Mouse (Mus musculus): ENCODE results near the gene Mfsd2a. TPM values are rescaled to one million over a fixed set of nuclear protein-coding genes. Genes with fewer than 3 reads are reported as not detected.

Gene Mfsd2a
- total RNA-seq, 2 experiments from 2014 or later: not detected

DNA sequence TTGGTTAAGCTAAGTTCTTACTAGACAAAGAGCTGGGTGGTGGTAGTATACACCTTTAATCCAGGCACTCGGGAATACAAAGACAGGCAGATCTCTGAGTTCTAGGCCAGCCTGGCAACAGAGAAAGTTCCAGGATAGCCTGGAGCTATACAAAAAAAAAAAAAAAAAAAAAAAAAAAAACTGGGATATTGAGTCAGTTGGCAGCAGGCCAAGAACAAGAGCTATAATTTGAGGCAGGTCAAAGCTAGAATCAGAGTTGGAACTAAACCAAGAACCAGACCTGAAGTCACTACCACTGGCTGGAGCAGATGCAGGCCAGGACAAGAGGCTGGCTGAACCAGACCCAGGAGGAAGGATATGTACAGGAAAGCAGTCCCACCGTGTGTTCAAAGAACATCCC is 19.7 kb upstream of the Mfsd2a start:
- no peak for ATAC-seq (replicated peaks; ENCODE audit: poor library complexity, severe bottlenecking)

DNA sequence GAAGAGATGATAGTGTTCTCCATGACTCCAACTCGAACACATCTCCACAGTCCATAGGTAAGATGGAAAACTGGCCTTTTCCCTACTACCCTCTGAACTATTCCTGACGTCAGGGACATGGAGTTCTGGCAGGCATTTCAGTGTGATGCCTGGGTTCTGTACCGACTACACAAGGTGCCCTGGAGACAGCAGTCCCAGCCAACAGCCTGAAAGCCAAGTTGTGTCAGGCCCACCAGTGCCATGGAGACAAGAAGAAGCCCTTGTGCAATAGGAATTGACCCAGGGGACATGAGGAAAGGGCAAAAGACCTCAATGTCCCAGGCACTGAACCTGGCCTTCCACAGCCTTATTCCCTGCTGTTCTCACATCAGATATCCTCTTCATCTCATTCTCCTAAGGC is 18.8 kb upstream of the Mfsd2a start:
- no peak for ATAC-seq (replicated peaks; ENCODE audit: poor library complexity, severe bottlenecking)

DNA sequence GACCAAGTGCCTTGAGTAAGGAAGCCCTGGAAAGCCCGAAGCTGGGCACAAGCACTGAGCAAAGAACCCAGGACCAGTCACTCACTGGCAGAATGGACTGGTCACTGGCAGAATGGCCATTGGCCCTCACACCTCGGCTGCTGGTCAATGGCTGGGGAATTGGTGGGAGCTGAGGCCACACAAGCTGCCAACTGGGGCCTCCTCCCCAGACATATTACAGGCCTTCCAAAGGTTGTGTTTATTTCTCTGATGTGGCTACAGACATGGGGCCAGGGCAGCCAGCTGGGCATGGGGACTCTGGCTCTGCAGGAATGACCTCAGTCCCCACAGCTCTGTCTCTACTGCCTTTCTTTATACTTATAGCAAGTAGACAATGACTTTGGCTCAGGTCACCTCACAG is 17.9 kb upstream of the Mfsd2a start:
- no peak for ATAC-seq (replicated peaks; ENCODE audit: poor library complexity, severe bottlenecking)

DNA sequence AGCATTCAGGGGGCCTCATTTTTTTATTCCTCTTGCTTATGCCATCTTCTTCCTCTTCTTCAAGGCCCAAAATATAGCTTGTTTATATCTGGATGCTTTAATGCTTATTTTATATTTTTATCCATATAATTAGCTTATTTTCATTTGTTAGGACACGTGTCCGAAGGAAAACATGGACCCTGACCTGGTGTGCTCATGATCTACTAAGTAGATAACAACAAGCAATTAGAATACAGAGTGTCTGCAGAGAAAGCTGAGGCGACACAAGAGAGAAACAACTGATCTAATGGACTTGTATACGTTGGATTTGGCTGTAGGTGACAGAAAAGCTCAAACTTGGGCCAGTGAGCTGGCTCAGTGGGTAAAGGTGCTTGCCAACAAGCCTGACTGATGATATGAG is 15.9 kb upstream of the Mfsd2a start:
- no peak for ATAC-seq (replicated peaks; ENCODE audit: poor library complexity, severe bottlenecking)

DNA sequence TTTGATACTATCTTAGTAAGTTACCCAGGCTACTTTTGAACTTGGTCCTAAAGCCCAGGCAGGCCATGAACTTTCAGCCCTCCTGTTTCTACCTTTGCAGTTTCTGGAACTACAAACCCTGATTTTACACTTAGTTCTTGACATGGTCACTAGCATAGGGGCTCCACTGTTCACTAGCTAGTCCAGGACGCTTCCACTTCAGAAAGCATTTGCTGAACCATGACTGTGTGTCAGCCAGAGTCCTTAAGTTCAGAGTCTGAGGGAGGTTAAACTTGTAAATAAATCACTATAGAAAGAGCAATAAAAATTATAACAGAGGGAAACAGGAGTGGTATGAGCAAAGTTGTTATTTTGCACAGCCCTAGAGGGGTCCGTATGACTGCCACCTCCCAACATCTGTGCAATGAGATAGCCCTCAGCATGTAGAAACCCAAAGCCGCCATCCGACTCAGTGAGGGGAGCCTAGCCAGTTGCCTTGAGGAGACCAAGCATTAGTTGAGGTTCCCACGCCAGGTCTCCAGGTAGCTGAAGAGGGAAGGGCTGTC is 14.1 kb upstream of the Mfsd2a start:
- no peak for ATAC-seq (replicated peaks; ENCODE audit: poor library complexity, severe bottlenecking)

DNA sequence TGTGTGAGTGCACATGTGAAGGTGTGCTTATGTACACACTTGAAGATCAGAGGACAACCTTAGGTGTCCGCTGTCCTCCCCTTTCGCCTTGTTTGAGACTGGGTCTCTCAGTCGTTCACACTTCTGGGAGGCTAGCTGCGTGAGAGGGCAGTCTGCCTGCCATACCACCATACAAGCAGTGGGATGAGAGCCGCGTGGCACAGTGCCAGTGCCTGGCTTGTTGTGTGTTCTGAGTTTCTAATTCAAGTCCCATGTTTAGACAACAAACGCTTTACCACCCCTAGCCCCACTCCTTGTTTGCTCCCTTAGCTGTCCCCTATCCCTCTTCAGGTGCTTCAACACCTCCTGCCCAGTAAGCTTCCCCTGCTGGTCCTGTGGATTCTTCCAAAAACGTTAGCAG is 11.1 kb upstream of the Mfsd2a start:
- ATAC-seq (replicated peaks; ENCODE audit: poor library complexity, severe bottlenecking): no peak

DNA sequence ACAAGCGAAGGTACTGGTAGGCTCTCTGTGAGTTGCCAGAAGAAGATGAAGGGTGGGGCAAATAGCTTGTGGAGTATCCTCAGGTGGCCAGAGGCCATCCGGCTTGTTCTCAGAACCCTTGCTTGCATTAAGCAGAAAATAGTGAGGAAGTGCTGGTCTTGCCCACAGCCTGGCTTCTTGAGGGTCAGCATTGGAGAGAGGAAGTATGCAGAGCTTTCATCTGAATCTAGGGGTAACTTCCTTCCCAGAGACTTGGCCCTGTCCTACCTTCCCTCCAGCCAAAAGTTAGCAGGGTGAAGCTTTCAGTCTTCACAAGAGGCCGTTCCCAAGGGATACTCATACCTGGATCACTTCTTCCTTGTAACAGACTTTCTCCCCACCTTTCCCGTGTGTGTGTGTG is 10.7 kb upstream of the Mfsd2a start:
- ATAC-seq (replicated peaks; ENCODE audit: poor library complexity, severe bottlenecking): peak; percentile 87

DNA sequence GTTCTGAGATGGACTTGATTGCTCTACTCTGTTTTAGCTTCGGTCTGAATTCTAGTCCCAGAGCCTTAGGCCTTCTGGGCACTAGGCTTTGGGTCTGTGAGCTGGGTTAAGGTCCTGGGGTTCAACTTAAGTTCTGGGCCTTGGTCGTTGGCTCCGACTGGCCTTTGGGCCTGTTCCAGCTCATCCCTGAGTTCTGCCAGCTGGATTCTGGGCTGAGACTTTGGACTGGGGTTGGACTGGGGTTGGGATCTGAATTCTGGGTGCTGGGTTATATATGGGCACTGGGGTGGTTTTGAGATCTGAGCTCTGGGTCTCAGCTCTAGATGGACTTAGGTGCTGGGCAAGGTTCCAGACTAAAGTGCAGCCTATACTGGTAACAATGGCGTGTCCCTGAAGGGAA is 10.2 kb upstream of the Mfsd2a start:
- no peak for ATAC-seq (replicated peaks; ENCODE audit: poor library complexity, severe bottlenecking)

DNA sequence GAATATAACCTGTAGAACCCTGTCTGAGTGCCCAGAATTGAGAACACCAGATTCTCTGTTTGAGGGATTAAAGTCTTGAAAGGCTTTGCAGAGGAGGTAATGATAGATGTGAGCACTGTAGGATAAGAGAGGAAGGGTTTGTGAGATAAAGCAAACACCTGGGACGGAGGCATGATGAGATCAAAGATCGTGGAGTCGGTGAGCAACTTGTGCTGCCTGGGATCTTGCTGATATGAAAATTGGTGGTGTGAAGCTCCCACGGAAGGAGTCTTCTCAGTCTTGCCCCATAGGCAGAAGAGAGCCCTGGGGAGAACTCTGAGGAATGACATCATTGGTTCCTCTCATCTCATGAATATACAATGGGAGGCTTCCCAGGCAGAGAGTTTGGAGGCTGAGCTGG is 7.1 kb upstream of the Mfsd2a start:
- no peak for ATAC-seq (replicated peaks; ENCODE audit: poor library complexity, severe bottlenecking)

DNA sequence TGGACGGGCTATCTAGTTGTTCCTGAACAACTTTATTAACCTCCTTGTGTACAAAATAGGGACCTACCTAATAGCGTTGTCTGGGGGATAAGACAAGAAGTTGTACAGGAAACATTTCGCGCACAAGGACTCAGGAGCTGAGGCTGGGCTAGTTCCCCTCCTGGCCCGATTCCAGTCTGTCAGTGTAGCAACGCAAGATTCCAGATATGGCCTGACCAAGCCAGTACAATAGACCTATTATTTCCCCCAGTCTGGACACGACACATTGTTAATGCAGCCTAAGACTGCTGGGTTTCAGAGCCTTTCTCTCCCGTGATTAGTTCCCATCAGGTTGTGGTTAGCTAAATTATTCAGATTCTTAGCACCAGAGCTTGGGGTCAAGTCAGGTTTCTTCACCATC is 1.8 kb upstream of the Mfsd2a start:
- ATAC-seq (replicated peaks; ENCODE audit: poor library complexity, severe bottlenecking): no peak; the same call in 1 of the 2 replicates

DNA sequence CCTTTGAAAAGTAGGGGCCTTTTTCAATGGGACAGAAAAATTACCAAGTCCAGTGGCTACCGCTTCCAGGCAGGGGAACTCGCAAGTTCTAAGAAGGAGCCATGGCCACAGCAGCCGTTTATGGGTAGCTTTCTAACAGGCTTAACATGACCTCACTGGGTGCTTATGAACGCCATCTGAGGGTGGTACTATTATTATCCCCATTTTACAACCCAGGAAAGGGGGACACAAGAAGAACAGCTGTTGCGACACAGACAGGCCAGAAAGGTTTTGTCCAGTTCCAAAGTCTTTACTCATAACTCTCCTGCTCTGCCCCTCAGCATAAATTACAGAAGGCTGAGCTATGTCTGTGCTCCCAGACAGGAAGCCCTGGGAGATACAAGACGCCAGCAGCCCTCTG is 601 bp upstream of the Mfsd2a start:
- ATAC-seq (replicated peaks; ENCODE audit: poor library complexity, severe bottlenecking): peak; percentile 8; the same call in 1 of the 2 replicates

DNA sequence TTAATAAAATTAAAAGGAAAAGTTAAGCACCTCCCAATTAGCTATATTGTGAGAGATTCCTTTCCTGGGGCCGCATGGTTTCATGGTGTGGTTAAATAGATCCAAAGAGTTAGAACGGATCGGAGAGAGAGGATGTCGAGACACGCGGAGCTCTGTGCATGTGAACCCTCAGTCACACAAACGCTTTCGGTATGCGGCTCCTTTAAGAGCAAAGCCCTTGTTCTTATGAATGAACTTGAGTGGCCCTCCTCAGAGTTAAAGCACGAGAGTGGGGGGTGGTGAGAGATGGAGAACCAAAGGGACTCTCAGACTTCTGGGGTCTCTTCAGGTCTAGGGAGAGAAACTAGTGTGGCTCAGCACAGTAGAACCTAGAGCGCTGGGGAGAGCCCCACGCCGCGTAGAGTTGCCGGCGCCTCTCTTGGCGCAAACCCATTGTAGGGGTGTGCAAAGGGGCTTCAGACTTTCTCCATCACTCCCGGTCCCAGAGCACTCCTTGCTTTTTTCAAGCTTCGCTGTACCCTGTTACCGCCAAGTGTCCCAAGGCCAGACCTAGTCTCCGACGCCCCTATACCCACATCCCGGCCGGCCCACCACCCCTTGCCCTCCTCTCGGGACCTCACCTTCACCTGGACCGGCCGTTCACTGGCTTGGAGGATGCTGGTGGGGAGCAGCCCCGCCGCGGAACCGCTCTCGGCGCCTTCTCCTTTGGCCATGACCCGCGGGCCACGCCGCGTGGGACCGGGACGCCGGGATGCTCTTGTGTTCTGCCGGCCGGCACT is 478 bp downstream of the Mfsd2a start:
- ATAC-seq (replicated peaks; ENCODE audit: poor library complexity, severe bottlenecking): no peak

DNA sequence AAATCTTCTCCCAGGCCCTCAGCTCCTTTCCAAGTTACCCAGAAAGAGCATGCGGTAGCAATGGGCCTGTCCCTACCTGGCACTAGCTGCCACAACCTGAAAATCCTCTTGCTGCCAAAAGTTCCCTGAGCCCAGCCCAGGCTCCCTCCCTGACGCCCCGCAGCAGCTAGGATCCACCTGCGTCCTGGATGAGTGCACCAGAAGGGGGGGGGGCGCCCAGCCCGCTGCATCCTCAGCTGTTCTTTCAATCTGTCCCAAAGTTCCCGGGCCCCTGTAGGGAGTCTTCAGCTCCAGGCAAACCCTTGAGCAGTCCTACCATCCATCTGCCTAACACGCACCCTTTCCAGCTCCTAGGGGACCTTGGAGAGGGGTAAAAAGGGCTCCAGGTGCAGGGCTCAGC is 1.2 kb downstream of the Mfsd2a start:
- no peak for ATAC-seq (replicated peaks; ENCODE audit: poor library complexity, severe bottlenecking)

DNA sequence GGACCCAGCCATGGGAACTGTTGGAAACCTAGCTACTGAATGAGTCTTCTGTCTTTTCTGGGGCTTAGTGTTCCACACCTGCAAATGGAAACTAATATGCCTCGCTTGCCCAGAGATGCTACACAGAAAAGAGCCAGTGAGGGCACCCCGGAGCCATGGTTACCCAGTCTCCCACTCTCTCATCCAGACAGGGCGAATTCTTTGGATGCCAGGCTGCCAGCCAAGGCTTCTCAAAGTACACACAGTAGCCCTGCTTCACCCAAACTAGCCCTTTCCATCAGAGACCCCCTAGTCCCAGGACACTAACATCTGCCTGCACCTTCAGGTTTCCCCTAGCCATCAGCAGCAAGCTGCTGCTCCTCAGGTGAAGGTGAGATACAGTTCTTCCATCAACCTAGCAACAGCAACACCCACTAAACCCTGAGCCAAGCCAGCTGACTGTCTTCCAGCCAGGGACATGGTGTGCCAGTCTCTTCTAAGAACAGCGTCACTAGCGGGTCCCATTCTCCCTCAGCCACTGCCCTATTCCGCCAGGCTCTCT is 2.4 kb downstream of the Mfsd2a start:
- no peak for ATAC-seq (replicated peaks; ENCODE audit: poor library complexity, severe bottlenecking)

DNA sequence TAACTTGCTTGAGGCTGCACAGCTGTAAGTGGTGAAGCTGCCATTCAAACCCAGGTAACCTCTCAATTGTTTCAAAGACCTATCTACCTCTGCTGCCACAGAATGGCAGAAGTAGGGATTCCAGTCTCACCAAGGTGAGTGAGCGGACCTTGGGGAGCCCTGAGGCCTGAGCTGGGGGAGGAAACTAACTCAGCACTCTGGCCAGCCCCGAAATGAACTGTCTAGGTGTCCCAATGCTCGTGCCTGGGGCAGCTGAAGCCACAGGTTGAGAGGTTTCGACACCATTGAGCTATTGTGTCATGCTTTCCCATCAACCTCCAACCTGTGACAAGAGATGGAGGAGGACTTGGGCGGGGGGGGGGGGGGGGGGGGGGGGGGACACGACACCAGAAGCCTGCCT is 4.7 kb downstream of the Mfsd2a start:
- peak; percentile 12; the same call in 1 of the 2 replicates for ATAC-seq (replicated peaks; ENCODE audit: poor library complexity, severe bottlenecking)

DNA sequence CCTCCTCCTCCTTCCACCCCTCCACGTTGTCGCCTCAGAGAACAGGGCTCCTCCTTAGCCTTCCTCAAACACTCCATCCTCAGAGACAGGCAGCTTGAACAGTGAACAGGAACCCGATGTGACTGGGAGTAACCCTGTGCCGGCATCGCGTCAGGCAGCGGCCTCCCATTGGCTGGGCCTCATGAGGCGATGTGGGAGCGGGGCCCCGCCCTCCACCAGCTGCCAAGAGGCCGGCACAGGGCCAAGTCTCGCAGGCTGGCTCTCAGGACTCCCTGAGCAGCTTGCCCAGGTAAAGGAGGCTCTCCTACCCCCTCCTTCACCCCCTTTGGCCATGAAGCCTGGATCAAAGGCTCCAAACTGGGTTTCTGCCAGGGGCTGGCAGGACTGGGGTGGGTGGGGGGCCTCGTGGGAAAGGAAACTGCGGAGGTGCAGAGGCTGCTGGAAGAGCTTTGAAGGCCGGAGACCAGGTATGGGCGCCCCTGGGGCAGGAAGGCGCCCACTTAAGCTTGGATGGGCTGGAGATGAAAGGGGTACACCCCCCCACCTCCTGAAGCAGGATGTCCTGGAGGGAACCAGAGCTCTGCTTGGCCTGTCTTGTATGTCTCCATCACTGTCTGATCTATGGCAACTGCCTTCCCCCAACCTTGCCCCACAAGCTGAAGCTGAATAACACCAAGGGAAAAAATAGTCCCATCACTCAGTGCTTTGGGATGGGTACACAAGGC is 5.4 kb downstream of the Mfsd2a start:
- peak; percentile 90 for ATAC-seq (replicated peaks; ENCODE audit: poor library complexity, severe bottlenecking)

DNA sequence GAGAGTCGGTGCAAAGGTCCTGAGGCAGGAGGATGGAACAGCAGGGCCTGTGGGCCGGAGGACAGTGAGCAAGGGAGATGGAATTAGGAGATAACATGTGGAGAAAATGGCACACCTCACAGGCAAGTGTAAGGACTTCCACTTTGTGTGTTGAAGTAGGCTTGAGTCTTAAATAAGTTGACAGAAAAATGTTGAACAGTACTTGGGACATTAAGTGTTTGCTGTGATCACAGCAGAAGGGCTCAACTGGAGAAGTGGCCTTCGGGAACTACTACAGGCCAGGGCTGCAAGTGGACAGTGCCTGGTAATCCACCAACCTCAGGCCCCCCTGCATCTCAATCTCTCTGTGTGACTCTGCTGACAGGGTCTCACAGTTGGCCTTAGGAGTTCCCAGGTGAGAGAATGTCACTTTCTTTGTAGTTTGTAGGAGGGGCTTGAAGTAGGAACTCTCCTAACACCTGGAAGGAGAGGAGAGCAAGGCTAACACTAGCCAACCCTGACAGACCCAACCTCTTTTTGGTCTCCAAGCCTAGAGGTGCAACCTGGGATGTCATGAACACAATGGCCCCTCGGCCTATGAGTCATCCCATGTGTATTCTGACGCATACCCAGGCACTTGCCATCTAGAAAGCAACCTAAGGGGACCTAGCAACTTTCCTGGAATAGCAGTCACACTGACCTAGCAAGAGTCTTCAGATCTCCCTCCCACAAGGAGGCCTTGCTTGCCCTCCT is 6.1 kb downstream of the Mfsd2a start:
- ATAC-seq (replicated peaks; ENCODE audit: poor library complexity, severe bottlenecking): no peak; the same call in 1 of the 2 replicates

DNA sequence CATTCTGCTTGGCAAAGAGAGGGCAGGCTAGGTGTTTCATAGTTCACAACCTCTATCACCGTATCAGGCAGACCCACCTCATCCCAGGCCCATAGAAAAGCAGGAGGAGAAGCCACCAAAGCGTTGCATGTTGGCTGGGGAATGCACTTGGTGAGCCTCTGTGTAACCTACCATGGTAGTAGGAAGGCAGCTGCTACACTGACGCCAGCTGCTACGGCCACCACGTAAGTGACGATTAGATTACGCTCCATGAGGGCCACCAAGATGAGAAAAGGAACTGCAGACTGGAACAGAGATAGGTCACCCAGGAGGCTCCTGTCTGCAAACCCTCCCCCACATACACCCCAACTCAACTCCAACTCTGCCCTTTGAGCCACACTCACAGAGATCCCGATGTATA is 11.9 kb downstream of the Mfsd2a start:
- ATAC-seq (replicated peaks; ENCODE audit: poor library complexity, severe bottlenecking): no peak

DNA sequence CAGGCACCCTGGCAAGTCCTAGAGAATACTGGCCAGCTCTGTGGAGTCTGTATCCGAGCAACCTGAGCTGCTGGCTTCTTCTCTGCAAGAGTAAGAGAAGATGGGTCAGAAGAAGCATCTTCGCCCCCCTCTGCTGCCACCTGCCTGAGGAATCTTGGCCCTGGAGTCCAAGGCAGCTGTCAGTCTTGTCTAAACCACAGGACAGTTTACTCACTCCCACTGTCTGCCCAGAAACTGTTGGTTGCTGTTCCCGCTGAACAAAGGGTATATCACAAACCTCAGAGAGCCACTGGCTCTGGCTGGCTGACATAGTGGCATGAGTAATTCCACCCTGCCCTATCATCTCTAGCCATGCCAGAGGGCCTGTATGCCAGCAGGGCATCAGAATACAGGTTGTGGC is 13.8 kb downstream of the Mfsd2a start:
- ATAC-seq (replicated peaks; ENCODE audit: poor library complexity, severe bottlenecking): no peak

DNA sequence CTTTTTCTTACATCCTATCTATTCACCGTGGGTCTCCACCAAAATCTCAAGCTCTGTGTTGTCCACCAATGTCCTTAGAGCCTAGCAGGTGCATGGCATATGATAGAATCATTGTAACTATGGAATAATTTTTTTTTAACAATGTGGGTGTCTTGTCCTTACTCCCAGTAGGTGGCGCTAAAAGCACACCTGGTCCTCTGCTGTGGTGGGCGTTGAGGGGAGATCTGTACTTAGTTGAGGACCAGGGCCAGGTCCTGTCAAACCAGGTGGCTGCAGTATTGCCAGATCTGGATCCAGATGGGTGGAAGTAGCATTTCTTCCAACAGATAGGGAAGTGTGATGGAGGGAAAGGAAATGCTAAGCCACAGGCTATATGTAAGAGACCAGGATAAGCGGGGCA is 16.6 kb downstream of the Mfsd2a start:
- ATAC-seq (replicated peaks; ENCODE audit: poor library complexity, severe bottlenecking): peak; percentile 91

All from granulocyte monocyte progenitor cell, adult 5-6 weeks (primary cell).